Mouse (Mus musculus): ENCODE measurements around the gene Nrp2.

DNA sequence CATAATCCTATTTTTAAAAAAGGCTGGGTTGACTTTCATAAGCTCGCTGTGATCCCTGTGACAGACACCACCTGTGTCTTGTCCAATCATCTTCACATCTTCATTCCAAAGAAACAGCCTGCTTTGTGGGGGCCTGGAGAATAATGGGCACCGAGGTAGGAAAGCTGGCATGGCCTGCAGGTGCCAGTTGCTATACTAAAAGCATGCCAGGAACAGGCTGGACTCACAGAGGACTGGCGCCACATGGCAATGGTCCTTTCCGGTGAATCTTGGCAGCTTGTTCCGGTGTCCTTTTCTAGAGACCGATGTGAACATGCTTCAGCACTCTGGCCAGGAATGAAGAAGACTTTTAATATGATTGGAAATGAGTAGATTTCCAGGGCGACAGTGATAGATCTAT is 108.1 kb downstream of the Nrp2 start:
- TF ChIP-seq POLR2A (IDR thresholded peaks at IDR 0.05; ENCODE audit: extremely low read depth, insufficient read depth, low read length): no peak
- TF ChIP-seq CTCF (IDR thresholded peaks at IDR 0.05; ENCODE audit: extremely low read depth, insufficient read depth, low read length): no peak
